Mouse (Mus musculus): ENCODE data around the gene Rps24.
"Not testable (repeated sequence)": the region's sequence is repeated elsewhere in the genome, so short reads cannot be mapped to it uniquely, and the experiment has no call there.

The Rps24 gene

GRCm38 (mm10) chr14:24486773-24487227 is at the start of gene Rps24, which contains the start of gene Polr3a:
Gene Rps24, plus strand, starts transcription at chr14:24487125.
Gene Polr3a, minus strand, starts transcription at chr14:24487058.
- peak; percentile 84 for DNase-seq (ENCODE audit: low read depth, low spot score)

GRCm38 (mm10) chr14:24443529-24443928 is 43.4 kb upstream of the Rps24 start:
- DNase-seq (ENCODE audit: low read depth, low spot score): not testable (repeated sequence)

GRCm38 (mm10) chr14:24458191-24458590 is 28.7 kb upstream of the Rps24 start:
- DNase-seq (ENCODE audit: low read depth, low spot score): no peak

DNA sequence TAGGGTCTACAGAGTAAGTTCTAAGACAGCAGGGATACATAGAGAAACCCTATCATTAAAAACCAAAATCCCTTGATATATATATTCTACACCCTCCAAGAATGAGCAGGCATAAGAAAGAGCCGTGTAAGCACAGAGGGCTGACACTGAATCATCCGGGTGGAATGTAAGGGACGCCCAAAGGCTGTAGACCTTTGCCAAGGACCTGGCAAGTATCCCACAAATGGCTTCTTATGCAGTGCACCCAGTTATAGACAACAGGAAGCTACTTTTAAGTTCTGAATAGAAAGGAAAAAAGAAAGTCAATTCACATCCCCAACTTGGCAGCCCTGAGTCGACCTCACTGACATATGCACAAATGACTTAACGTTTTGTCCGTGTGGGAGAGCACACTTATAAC is 18.1 kb upstream of the Rps24 start:
- no peak for DNase-seq (ENCODE audit: low read depth, low spot score)

- DNase-seq (ENCODE audit: low read depth, low spot score): no peak
These were observed 621 bp upstream of the Rps24 start for GRCm38 (mm10) chr14:24486241-24486767.

DNA sequence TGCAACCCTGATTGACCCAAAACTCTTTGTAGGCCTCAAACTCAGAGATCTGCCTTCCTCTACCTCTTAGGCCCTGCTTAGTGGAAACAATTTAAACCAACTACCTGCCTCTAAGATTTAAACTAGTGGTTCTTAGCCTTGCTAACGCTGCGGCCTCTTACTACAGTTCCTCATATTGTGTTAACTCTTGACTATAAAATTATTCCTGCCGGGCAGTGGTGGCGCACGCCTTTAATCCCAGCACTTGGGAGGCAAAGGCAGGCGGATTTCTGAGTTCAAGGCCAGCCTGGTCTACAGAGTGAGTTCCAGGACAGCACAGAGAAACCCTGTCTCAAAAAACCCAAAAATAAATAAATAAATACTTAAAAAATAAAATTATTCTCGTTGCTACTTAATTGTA is 2.8 kb downstream of the Rps24 start:
- not testable (repeated sequence) for DNase-seq (ENCODE audit: low read depth, low spot score)

DNA sequence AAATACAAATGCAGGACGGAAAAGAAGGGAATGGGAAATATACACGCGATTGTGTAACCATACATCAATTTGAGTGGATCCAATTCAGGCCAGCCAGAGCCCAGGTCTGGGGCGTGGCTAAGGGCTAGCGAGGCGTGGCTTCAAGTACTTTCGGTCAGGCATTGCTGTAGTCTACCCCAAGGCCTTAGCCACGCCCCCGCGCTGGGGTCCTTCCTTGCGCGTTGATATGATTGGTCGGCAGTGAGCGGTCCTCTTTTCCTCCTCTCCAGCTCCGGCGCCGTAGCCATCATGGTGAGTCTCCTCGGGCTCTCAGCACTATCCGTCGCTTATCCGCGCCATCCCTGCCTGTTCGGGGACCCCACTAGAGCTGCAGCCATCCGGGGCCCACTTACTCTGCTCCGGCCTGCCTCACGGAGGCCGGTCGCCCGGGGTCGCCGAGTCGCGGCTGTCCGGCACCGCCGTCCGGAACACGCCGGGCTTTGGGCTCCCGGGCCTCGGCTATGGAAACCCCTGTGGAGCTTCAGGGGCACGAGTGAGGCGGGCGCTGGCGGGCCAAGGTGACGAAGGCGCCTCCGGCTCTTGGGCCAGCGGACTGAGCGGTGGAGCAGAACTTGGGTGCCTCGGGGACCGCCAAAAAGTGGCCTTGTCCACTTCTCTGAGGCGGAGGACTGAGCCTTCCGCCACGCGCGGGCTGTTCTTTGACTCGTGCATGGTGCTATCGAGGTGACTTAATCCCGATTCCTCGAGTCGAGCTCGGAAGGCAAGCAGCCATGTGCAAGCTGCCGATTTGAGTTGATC is 3.7 kb downstream of the Rps24 start:
- peak; percentile 95 for DNase-seq (ENCODE audit: low read depth, low spot score)

DNA sequence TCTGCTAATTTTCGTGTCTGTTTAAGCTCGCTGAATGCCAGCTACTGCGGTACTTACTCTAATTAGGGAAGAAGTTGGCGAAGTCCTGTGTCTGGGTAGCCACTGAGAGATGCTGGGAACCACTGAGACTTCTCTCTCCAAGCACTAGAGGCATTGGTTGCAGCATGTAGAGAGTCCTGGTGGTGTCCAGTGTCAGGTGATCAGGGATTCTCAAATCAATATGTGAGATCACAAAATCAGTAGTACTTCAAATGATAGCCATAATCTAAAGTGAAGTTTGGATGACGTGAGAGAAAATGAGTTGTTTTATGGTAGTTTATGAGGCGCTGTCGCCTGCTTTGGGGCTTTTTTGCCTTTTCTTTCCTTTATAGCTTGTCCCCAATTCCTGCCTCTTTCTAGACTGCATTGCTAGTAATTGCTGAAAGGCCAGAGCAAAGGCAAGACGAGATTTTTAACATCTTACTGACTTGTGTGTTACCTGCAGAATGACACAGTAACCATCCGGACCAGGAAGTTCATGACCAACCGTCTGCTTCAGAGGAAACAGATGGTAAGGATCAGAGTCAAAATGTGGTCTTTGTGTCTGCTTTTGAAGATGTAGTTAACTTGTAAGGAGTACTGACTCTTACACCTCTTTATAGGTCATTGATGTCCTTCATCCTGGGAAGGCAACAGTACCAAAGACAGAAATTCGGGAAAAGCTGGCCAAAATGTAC is 4.5 kb downstream of the Rps24 start:
- DNase-seq (ENCODE audit: low read depth, low spot score): no peak

DNA sequence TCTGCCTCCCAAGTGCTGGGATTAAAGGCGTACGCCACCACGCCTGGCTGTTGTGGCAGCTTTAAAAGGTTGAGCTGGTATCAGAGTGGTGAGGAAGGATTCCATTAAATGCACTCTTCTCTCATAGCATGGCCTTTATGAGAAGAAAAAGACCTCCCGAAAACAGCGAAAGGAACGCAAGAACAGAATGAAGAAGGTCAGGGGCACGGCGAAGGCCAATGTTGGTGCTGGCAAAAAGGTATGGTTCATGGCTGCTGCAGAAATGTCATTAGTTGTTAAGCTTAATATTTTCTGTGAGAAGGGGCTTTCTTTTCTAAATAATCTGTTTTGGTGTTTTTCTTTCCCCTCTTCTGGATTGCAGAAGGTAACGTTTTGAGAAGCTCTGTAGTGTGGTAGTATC is 6.3 kb downstream of the Rps24 start:
- DNase-seq (ENCODE audit: low read depth, low spot score): no peak

DNA sequence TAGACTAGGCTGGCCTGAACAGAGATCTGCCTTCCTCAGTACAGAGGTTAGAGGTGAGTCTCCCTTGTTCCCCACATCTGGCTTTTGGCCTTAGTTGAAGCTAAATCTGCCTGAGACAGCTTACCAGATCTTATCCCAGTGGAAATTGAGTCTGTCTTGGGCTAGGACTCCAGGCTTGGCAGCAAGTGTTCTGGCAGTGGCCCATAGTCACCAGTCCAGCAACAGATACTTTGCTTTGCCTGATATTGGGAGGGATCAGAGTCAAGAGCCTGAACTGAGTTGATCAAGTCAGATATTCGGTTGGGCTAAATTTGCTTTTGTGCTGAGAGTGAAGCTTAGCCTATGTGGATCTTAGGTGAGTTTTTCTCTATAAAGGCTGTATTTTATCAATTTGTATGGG is 9.6 kb downstream of the Rps24 start:
- no peak for DNase-seq (ENCODE audit: low read depth, low spot score)

GRCm38 (mm10) chr14:24497443-24497842 is 10.5 kb downstream of the Rps24 start:
- no peak for DNase-seq (ENCODE audit: low read depth, low spot score)

- DNase-seq (ENCODE audit: low read depth, low spot score): no peak
These were observed 11.8 kb downstream of the Rps24 start for GRCm38 (mm10) chr14:24498561-24499255.

- DNase-seq (ENCODE audit: low read depth, low spot score): no peak
These were observed 12.6 kb downstream of the Rps24 start for GRCm38 (mm10) chr14:24499478-24499877.

- DNase-seq (ENCODE audit: low read depth, low spot score): peak; percentile 79
These were observed 13.3 kb downstream of the Rps24 start for GRCm38 (mm10) chr14:24500091-24500844.

DNA sequence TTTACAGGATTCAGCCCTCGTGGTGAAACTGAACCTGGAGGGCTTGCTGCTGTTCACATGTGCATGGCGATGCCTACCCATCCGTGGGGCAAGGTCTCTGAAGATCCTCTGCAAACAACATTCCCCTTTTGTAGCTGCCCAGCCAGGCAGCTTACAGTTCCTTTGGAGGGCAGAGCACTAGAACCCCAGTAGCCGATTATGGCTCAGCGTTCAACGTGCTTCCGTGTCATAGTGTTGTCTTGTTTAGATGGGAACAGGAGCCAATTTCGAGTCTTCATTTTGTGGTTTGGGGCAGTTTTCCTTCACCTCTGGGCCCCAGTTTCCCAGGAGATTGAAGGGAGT is 13.9 kb downstream of the Rps24 start:
- no peak for DNase-seq (ENCODE audit: low read depth, low spot score)

DNA sequence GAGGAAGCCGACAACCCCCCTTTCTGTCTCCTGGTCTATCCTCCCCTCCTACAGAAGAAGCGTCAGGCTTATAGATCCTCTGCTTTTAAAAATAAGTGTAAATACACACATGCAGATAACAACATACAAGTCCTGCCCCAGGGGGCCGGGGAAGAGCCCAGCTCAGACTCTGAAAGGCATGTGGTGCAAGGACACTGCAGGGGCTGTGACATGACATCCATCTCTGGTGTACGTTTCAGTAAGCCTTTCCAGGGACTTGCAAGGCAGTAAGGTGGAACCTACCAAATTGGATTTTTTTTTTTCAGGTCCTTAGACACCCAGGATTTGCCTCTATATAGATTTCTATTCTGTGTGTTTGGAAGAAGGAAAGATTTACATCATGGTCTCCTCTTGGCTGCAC is 14.3 kb downstream of the Rps24 start:
- DNase-seq (ENCODE audit: low read depth, low spot score): no peak

DNA sequence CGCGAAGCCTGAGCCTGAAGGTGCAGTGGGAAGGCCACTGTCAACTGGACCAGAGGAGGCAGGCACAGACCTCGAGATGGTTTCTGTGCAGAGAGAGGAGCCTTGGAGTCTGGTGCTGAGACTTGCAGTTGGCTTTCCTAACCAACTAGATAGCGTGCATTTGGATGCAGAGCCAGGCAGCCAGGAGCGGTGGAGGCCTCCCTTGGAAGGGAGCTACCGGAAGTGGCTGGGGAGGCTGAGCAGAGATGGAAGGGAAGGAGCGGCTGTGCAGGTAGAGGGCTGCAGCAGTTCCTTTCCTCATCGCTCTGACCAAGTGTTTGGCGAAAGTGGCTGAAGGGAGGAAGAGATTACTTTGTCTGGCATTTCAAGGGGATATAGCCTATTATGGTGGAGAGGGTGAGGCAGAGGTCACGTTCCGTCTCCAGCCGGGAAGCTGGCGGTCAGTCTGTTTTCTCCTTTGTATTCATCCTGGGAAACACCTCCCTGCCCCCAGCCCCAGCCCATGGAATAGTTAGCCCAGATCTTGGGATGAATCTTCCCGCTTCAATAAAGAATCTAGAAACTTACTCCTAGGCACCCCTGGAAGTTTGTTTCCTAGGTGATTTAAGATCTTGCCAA is 20.6 kb downstream of the Rps24 start:
- DNase-seq (ENCODE audit: low read depth, low spot score): no peak

DNA sequence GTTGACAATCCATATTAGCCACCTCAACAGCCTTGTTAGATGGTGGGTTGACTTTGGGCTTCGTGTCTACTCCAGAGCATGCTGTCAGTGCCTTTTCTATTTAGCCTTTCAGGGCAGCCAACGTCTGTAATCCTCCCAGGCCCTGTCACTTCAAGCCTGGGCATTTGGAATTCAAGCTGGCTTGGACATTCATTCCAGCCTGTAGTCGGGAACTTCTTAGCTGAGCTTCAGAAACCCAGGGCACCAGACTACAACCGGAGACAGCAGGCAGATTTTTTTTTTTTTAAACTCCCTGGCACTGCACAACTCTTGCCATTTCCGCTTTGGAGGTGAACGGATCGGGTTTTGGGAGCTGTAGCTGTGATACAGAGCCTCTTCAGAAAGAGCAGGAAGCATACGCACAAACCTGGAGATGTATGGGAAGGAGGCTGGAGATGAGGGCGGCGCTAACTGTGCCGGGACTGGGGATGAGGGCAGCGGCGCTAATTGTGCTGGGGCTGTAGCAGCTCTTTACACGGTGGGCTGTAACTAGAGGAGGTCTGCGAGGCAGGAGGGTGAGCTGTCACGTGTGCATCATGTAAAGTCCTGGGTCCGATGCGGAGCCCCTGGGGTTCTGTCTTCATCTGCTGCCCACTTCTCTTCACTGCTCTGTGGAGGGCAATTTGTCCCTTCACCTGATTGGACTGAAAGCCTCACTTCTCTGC is 21.3 kb downstream of the Rps24 start:
- DNase-seq (ENCODE audit: low read depth, low spot score): no peak

DNA sequence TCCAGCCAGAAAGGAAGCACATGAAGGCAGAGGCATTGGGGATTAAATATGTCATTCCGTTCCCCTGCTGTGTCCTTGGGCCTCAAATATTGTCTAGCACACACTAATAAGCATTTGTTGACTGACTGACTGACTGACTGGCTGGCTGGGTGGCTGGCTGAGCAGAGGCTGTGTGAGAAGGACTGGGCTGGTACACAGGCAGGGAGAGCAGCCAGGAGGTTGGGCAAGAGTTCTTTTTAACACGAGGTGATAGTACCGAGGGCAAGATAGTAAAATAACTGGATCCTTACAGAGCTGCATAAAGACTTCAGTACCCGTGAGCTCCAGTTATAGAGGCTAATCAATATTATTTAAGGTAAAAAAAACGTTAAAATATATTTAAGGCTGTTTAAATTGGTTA is 22.6 kb downstream of the Rps24 start:
- DNase-seq (ENCODE audit: low read depth, low spot score): no peak

GRCm38 (mm10) chr14:24510218-24510617 is 23.3 kb downstream of the Rps24 start:
- DNase-seq (ENCODE audit: low read depth, low spot score): no peak
